Mouse (Mus musculus) ES-CJ7 (cell line): Measurements from ENCODE around the gene Mrps18b.
A peak's percentile ranks its signal among the peaks of the same experiment; 100 is the strongest.
"Not testable (repeated sequence)": the region's sequence is repeated elsewhere in the genome, so short reads cannot be mapped to it uniquely, and the experiment has no call there.

Experiments used
- DNase-seq: peaks from one replicate; pipeline ENCODE4 v3.0.0; 2011; ENCODE audit warnings: low read depth, low spot score

Gene Mrps18b

GRCm38 (mm10) chr17:35916297-35917142 lies at the start of gene Mrps18b, which contains the start of gene Ppp1r10:
TSS of gene Mrps18b (minus strand) at chr17:35916389.
TSS of gene Ppp1r10 (plus strand) at chr17:35916434.
- peak; percentile 99 for DNase-seq

- DNase-seq = no peak
These were observed 47.1 kb upstream of the Mrps18b start for GRCm38 (mm10) chr17:35963279-35963678.

GRCm38 (mm10) chr17:35958533-35959223 lies 42.5 kb upstream of the Mrps18b start:
- no peak for DNase-seq

GRCm38 (mm10) chr17:35954665-35955064 lies 38.5 kb upstream of the Mrps18b start:
- no peak for DNase-seq

GRCm38 (mm10) chr17:35952559-35952958 lies 36.4 kb upstream of the Mrps18b start:
- DNase-seq = not testable (repeated sequence)

GRCm38 (mm10) chr17:35950946-35951345 lies 34.8 kb upstream of the Mrps18b start:
- DNase-seq = not testable (repeated sequence)

GRCm38 (mm10) chr17:35939941-35940340 lies 23.8 kb upstream of the Mrps18b start:
- peak; percentile 91 for DNase-seq

- peak; percentile 95 for DNase-seq
These were observed 22.9 kb upstream of the Mrps18b start for GRCm38 (mm10) chr17:35939108-35939507.

GRCm38 (mm10) chr17:35937700-35938348 lies 21.6 kb upstream of the Mrps18b start:
- peak; percentile 91 for DNase-seq

- not testable (repeated sequence) for DNase-seq
These were observed 19.6 kb upstream of the Mrps18b start for GRCm38 (mm10) chr17:35935763-35936162.

GRCm38 (mm10) chr17:35932608-35933007 lies 16.4 kb upstream of the Mrps18b start:
- no peak for DNase-seq

GRCm38 (mm10) chr17:35930627-35931026 lies 14.4 kb upstream of the Mrps18b start:
- no peak for DNase-seq

GRCm38 (mm10) chr17:35929534-35929933 lies 13.3 kb upstream of the Mrps18b start:
- DNase-seq = no peak

- DNase-seq = no peak
These were observed 11.3 kb upstream of the Mrps18b start for GRCm38 (mm10) chr17:35927471-35927870.

GRCm38 (mm10) chr17:35923281-35923680 lies 7.1 kb upstream of the Mrps18b start:
- no peak for DNase-seq

- no peak for DNase-seq
These were observed 6.4 kb upstream of the Mrps18b start for GRCm38 (mm10) chr17:35922566-35922965.

- DNase-seq = no peak
These were observed 5.5 kb upstream of the Mrps18b start for GRCm38 (mm10) chr17:35921710-35922109.

GRCm38 (mm10) chr17:35920862-35921562 lies 4.8 kb upstream of the Mrps18b start:
- peak; percentile 70 for DNase-seq

- no peak for DNase-seq
These were observed 4.2 kb upstream of the Mrps18b start for GRCm38 (mm10) chr17:35920384-35920783.

GRCm38 (mm10) chr17:35919864-35920301 lies 3.7 kb upstream of the Mrps18b start:
- DNase-seq = no peak

GRCm38 (mm10) chr17:35919060-35919715 lies 3.0 kb upstream of the Mrps18b start:
- DNase-seq = peak; percentile 98
